Mouse (Mus musculus) spleen, postnatal 4 days (tissue): ENCODE data around the gene Gm379.

Source experiments
- DNase-seq, 2 experiments: peaks; one replicate each; pipeline ENCODE4 v3.0.0; 2022; ENCODE audit warnings: low spot score in 2 of 2

Gm379 gene

DNA sequence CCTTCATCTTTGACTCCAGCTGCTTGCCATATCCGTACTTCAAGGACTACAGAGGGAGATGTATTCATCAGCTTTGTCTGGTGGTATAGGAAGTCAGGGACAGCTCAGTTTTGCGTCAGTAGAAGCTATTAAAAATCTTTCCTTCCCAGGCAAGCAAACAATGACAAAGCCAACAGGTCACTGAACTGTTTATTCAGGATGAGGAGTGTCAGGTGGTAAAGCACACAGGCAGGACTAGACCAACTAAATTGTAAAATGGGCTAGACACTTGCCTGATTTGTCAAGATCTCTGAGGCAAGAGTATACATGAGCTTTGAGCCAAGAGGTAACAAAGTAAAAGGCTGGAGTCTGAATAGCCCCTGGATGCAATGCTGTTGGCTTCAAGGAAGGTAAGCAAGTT, at the start of gene Gm379:
Gene Gm379 (minus strand): TSS at position 7 of the 400 bp plus-strand sequence.
- DNase-seq = no peak

DNA sequence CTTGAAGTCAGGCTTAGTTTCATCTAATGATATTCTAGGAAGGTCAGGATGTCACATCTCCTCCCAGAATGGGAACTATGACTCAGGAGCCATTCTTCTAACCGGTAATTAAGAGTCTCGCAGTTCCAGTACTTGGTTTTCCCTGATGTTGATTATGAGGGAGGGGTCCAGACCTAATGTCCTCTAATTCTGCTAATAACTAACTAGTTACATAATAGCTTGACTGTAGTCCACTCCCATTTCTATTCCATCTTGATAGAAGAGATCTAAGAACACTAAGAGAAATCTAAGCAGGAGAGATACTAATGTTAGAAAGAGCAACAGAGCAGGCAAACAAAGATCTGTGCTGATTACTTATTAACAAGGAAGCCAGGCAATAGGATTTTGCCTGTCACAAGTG, 39.6 kb upstream of the Gm379 start:
- DNase-seq = no peak

DNA sequence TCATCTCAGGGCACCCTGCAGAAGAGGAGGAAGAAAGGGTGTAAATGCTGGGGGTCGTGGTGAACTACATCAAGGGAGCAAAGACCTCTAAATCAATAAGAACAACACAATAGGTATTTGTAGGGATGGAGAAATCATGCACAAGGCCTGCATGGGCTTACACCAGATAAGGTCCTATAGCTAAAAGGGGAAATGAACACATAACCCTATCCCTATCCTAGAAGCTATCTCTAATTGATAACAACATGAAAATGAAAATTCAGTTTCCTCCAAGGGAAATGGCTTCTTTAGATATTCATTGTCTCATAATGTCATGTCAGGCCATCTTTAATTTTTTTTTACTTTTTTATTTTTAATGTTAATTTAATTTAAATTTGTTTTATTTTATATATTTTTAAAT, 4.2 kb upstream of the Gm379 start:
- no peak for DNase-seq

DNA sequence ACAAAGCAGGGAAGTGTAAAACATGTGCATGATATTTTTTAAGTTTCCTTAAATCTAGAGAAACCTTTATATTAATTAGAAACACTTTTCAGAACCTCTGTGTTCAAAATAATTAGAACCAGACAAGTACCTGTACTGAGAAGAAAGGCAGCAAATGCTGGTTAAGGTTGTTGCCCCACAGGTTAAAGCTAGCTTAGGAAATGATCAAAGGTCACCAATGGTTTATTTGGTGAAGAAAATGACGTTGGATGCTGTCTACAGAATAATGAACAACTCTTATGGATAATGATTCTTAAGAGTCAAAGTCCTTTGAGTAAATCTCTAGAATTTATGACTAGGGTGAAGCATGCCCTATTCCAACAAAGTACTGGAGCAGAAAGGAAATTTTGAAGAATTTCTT, 42.7 kb downstream of the Gm379 start:
- DNase-seq = no peak

DNA sequence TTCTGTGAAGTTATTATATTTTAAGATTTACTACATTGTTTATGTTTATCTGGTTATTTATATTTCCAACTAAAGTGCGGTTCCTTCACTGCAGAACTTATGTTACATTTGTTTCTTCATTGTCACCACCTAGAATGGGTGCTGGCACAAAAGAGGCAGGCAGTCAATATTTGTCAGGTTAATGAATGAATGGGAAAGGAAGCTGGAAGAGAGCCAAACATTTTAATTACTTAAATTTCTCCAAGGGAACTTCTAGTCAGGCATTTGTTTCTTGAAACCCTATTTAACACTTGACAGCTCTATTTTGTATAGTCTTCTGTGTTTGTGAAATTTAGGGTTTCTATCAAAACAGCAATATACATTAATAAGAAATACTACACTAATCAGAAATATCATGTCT, 43.8 kb downstream of the Gm379 start:
- DNase-seq = no peak
